Mouse (Mus musculus): Measurements from ENCODE around the gene Itch.
A peak's percentile ranks its signal among the peaks of the same experiment; 100 is the strongest.
"Not testable (repeated sequence)": the region's sequence is repeated elsewhere in the genome, so short reads cannot be mapped to it uniquely, and the experiment has no call there.

The Itch gene

DNA sequence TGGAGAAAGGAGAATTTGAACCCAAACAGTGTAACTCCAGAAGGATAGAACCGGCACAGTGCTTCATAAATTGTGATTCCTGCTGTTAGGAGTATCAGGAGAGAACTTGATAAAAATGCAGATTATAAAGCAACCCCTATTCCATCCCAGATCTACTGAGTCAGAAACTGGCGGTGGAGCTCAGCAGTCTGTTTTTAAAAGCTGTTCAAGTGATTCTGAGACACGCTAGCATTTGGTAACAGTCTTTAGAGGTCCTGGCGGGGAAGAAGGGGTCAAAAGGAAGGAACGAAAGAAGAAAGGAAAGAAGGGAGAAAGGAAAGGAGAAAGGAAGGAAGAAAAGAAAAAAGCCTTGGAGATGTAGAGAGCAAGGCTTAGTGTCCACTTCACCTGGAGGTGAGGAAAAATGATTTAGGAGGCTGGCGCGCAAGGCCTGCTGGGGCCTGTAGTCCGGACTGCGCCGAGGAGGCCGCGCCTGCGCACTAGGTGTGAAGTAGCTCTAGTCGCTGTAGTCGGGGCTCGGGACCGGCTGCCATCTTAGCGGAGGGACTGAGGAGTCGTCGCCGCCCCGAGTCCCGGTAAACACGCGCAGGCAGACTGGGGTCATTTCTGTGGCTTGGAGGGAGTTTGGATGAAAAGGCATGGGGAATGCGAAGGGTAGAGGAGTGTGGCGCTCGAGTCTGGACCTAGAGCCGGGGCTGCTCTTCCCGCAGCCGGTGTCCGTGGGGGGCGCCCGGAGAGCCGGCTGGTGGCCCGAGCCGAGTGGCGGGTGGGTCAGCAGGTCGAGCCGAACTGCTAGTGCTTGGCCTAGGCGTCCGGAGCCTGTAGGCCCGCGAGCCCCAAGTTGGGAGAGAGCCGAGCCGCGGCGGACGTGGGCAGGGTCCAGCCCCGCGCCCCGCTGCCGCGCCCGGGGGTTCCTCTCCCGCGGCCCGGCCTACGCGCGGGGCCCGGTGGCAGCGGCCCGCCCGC lies at the start of gene Itch:
Gene Itch, plus strand, starts transcription at position 499 of the 966 bp plus-strand sequence.
- peak; percentile 95 for DNase-seq (ENCODE audit: low read depth, low spot score)
- no peaks in the 10 kb centered on the region for H3K27me3 ChIP-seq (ENCODE audit: control insufficient read depth, insufficient read depth, low read length, poor library complexity, severe bottlenecking)
- no peaks in the 10 kb centered on the region; the same call in 1 of the 2 replicates for H3K36me3 ChIP-seq (ENCODE audit: control insufficient read depth, insufficient read depth, low read length, poor library complexity, severe bottlenecking)

DNA sequence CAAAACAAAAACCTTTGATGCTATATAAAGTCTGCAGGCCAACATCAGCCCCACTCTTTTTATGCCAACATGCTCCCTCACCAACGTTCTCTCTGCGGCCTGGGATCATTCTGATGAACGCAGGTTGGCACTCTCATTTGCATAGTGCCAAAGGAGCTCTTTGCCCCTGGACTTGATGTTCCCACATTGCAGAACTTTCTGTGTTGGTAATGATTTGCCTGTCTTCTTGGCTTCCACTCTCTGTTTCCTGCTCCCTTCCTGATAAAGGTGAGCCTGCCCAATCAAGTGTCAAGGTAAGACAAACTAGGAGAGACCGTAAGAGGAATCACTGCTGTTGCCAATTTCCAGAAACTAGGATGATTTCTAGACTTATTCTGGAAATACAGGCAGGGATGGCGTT lies 48.8 kb upstream of the Itch start:
- H3K36me3 ChIP-seq (ENCODE audit: control insufficient read depth, insufficient read depth, low read length, poor library complexity, severe bottlenecking), result no peaks in the 10 kb centered on the region

DNA sequence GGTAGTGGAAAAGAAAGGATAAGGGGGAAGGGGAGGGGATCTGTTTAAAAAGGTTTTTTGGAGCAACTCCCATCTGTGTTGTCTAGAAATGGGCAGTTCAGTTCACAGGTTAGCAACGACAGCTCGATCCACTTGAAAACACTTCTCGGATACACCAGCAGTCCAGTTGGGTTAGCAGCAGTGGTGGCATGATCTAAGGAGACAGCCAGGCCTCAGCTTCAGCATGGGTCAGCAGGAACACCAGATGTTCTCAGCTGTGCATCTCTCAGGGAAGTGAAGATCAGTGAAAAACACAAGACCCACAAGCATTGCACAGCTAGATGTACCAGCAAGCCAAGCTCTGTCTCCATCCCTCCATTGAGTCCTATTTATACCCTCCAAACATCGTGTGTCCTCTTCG lies 47.0 kb upstream of the Itch start:
- DNase-seq (ENCODE audit: low read depth, low spot score), result no peak
- Histone ChIP-seq H3K36me3 (ENCODE audit: control insufficient read depth, insufficient read depth, low read length, poor library complexity, severe bottlenecking) (no peaks in the 10 kb centered on the region), H3K27me3 (ENCODE audit: control insufficient read depth, insufficient read depth, low read length, poor library complexity, severe bottlenecking) (no peaks in the 10 kb centered on the region)

More for the DNA sequence above, 48.8 kb upstream of the Itch start:
- no peaks in the 10 kb centered on the region for H3K27me3 ChIP-seq (ENCODE audit: control insufficient read depth, insufficient read depth, low read length, poor library complexity, severe bottlenecking)
- DNase-seq (ENCODE audit: low read depth, low spot score), result no peak

DNA sequence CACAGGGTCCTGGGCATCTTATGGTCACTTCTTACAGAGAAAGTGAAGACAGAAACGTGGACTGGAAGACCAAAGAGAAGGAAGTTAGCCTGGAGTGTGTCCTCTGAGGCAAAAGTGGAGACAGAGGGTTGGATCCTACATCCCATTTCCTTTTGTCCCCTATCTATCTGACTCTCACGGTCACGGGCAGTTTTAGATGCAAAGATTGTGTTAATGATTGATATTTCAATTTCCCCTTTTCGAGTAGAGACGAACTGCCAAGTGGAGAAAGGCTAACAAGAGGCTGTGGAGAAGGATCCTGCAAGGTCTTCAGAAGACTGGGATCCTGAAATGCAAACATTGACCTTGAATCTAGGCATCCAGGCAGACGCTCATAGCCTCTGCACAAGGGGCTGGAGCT lies 45.0 kb upstream of the Itch start:
- no peak for DNase-seq (ENCODE audit: low read depth, low spot score)
- no peaks in the 10 kb centered on the region for H3K27me3 ChIP-seq (ENCODE audit: control insufficient read depth, insufficient read depth, low read length, poor library complexity, severe bottlenecking)
- no peaks in the 10 kb centered on the region for H3K36me3 ChIP-seq (ENCODE audit: control insufficient read depth, insufficient read depth, low read length, poor library complexity, severe bottlenecking)

DNA sequence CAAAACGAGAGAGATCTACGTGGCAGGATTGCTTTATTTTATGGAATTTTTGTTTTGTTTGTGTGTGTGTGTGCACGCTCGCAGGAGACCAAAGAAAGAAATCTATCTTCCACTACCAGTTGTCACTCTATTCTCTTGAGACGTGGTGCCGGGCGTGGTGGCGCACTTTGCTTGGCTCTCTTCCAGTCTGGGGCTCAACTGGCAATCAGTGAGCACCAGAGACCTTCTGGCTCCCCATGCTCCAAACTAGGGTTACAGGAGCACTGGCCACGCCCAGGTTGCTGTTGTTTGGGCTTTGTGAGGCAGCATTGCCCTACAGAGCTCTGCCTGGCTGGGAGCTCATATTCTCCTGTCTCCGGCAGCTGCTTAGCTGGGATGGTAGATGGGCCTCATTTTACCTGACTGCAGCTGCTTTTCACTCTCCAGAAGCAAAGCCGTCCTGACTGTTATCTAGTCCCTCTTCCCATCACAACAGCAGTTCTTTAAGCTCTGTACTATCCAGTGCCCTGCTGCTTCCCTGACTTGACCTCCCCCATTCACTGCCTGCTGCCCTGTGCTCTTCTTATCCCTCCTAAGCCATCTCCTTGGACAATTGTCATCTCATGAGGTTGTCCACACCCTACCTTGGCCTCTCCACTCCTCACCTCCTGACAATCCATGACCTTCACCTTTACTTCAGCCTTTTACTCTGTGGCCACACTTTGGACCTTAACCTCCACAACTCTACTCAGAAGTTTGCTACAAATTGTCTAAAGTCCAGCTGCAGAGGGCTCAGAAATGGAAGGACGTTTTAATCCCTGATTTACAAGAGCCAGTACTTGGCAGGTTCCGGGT lies 42.2 kb upstream of the Itch start:
- no peak for DNase-seq (ENCODE audit: low read depth, low spot score)
- Histone ChIP-seq H3K27me3 (ENCODE audit: control insufficient read depth, insufficient read depth, low read length, poor library complexity, severe bottlenecking) (no peaks in the 10 kb centered on the region), H3K36me3 (ENCODE audit: control insufficient read depth, insufficient read depth, low read length, poor library complexity, severe bottlenecking) (no peaks in the 10 kb centered on the region)

DNA sequence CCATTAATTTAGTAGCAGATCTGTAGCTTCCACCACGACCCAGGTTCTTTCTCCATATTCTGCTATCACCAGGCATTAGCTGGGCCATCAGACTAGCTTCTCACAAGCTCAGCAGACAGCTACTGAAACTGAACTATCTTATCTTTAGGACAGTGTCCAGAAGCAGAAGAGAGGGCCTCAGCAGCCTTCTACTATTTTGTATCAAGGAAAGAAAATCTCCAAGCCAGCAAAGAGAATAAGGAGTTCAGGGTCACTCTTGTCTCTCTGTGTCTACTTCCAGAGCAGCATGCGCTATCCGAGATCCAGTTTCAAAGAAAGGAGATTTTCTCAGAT lies 41.6 kb upstream of the Itch start:
- Histone ChIP-seq H3K36me3 (ENCODE audit: control insufficient read depth, insufficient read depth, low read length, poor library complexity, severe bottlenecking) (no peaks in the 10 kb centered on the region), H3K27me3 (ENCODE audit: control insufficient read depth, insufficient read depth, low read length, poor library complexity, severe bottlenecking) (no peaks in the 10 kb centered on the region)
- DNase-seq (ENCODE audit: low read depth, low spot score), result no peak

DNA sequence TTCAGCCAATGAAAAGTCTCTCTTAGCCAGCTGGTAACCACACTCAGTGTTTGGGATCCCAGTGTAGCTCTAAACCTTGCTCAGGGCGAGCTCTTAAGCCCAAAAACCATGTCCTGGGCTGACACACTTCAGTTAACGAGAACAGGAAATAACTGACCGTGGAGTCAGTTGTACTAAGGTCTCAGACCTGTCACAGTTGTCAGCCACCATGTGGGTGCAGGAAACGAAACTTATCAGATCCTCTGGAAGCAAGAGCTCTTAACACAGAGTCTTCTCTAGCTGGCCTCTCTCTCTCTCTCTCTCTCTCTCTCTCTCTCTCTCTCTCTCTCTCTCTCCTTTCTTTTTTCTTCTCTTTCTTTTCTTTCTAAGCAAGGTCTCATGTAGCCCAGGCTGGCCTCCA lies 39.9 kb upstream of the Itch start:
- no peaks in the 10 kb centered on the region for H3K27me3 ChIP-seq (ENCODE audit: control insufficient read depth, insufficient read depth, low read length, poor library complexity, severe bottlenecking)
- peak; percentile 46 for DNase-seq (ENCODE audit: low read depth, low spot score)
- H3K36me3 ChIP-seq (ENCODE audit: control insufficient read depth, insufficient read depth, low read length, poor library complexity, severe bottlenecking), result no peaks in the 10 kb centered on the region

DNA sequence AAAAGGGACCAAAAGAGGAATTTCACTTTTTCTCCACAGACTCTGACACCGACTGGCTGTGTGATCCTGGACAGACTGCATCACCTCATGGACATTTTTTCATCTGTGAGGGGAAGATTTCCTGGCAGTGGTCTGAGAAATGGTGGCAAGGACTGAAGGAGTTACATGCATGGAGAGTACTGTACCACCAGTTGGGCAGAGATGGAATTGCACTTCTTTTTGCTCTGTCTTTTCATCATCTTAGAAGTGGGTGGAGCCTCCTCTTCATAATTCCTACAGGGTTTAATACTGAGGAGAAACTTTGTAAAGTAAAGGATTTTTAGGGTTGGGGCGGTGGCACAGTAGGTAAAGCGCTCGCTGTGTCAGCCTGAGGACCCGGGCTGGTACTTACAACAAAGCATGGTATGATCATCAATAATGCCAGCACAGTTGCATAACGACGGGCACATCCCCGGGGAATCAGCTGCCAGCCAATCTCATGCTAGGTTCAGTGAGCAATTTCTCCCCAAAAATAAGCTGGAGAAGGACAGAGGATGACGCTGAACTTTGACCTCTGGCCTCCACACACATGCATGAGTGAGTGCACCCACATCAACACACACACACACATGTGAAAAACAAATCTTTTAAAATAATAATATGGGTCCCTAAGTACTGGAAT lies 34.5 kb upstream of the Itch start:
- no peaks in the 10 kb centered on the region for H3K36me3 ChIP-seq (ENCODE audit: control insufficient read depth, insufficient read depth, low read length, poor library complexity, severe bottlenecking)
- H3K27me3 ChIP-seq (ENCODE audit: control insufficient read depth, insufficient read depth, low read length, poor library complexity, severe bottlenecking), result no peaks in the 10 kb centered on the region
- no peak for DNase-seq (ENCODE audit: low read depth, low spot score)

DNA sequence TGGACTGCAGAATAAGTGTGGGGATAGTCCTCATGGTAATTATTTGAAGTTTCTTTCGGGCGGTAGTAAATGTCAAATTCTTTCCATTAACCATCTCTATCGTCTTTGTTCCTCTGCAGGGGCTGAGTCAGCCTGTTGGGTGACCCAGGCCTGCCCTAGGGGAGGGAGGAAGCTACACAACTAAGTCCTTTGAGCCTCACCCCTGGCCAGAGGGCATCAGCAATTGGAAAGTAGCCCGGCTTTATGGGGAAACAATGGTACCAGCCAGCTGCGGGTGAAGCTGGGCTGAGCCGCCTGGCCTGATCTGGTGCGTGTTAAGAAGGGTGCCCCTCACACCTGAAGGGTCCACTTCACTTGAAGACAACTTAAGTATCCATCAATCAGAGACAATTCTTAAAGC lies 33.9 kb upstream of the Itch start:
- Histone ChIP-seq H3K27me3 (ENCODE audit: control insufficient read depth, insufficient read depth, low read length, poor library complexity, severe bottlenecking) (no peaks in the 10 kb centered on the region), H3K36me3 (ENCODE audit: control insufficient read depth, insufficient read depth, low read length, poor library complexity, severe bottlenecking) (no peaks in the 10 kb centered on the region)
- DNase-seq (ENCODE audit: low read depth, low spot score), result no peak

DNA sequence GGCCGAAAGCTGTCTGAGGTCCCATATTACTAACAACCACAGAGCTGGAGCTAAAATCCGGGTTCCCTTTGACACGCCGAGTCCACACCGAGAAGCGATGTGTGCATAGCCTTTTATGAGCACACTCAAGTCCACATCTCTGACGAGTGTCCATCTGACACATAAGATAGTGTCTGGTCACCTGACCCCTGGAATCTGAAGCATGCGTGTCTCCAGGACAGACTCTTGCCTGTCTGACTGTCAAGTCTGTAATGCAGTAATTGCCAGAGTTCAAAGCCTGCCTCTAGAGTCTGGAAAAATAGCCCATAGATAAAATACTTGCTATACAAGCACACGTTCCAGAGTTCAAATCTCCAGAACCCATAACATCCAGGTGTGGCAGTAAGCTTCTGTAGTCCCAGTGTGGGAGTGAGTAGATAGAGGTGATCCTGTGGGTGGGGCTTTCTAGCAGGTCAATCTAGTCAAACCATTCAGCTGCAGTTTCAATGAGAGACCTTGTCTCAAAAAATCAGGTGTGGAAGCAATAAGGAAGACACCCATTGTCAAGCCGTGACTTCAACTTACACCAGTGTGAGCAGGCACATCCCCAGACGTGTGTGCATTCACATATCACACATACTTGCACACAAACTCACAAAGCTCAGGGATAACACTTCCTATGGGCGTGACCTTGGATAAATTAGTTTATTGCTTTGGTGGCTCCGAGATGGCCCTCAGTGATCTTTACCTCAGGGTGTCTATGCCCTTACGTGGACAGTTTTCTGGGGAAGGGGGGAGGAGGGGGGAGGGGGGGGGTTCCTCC lies 33.1 kb upstream of the Itch start:
- no peaks in the 10 kb centered on the region for H3K27me3 ChIP-seq (ENCODE audit: control insufficient read depth, insufficient read depth, low read length, poor library complexity, severe bottlenecking)
- H3K36me3 ChIP-seq (ENCODE audit: control insufficient read depth, insufficient read depth, low read length, poor library complexity, severe bottlenecking), result no peaks in the 10 kb centered on the region
- DNase-seq (ENCODE audit: low read depth, low spot score), result no peak

DNA sequence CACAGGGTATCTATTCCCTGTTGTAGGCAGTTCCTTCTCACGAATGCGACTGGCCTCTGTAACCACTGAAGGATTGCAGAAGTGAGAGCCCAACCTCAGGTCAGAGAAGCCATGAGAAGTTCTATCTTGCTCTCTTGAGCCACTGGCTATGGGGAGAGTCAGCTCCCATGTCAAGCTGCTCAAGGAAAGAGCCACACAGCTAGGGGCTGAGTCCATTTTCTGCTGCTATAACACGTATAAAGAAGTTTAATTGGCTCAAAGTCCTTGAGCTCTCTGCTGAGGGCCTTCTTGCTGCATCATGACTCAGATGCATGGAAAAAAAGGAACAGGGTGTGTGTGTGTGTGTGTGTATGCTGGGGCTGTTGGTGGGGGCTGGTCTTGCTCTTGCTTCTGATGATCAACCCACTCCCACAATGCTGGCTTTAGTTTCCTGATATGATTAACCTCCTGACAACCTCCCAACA lies 32.5 kb upstream of the Itch start:
- Histone ChIP-seq H3K27me3 (ENCODE audit: control insufficient read depth, insufficient read depth, low read length, poor library complexity, severe bottlenecking) (no peaks in the 10 kb centered on the region), H3K36me3 (ENCODE audit: control insufficient read depth, insufficient read depth, low read length, poor library complexity, severe bottlenecking) (no peaks in the 10 kb centered on the region)
- peak; percentile 18 for DNase-seq (ENCODE audit: low read depth, low spot score)

DNA sequence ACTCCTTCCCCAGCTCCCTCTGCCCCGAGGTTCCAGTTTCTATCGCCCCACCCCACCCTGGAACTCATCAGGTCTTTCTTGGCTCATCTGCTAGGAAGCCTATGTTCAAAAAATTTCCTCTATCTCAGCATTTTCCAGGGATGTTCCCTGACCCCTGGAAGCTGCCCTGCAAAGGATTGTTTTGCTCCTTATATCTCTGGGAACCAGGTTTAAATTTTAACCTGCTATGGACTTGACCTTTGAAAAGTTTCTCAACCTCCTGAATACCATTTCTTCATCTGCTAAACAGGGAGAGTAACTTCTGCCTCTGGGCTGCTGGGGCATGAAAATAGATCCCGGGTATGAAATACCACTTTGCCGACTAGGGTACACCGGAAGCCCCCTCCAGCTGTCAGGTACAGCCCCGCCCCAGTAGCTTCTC lies 31.5 kb upstream of the Itch start:
- Histone ChIP-seq H3K27me3 (ENCODE audit: control insufficient read depth, insufficient read depth, low read length, poor library complexity, severe bottlenecking) (no peaks in the 10 kb centered on the region), H3K36me3 (ENCODE audit: control insufficient read depth, insufficient read depth, low read length, poor library complexity, severe bottlenecking) (no peaks in the 10 kb centered on the region)
- DNase-seq (ENCODE audit: low read depth, low spot score), result no peak

DNA sequence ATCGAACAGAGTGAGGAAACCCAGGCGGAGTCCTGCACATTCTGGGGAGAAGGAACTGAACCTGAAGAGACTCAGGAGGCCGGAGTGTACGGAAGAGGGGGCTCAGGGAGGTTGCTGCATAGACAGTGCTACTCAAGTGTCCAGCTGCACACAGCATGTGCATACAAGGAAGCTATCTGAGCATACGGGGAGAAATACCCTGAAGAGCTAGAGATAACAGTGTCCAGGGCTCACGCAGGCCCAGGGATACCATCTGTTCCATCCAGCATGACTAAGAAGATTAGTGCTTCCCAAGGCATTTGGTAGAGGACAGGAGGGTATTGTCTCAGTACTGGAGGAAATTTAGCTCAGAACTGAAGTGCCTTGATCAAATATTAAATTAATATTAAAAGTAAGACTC lies 29.7 kb upstream of the Itch start:
- DNase-seq (ENCODE audit: low read depth, low spot score), result no peak
- Histone ChIP-seq H3K27me3 (ENCODE audit: control insufficient read depth, insufficient read depth, low read length, poor library complexity, severe bottlenecking) (no peaks in the 10 kb centered on the region), H3K36me3 (ENCODE audit: control insufficient read depth, insufficient read depth, low read length, poor library complexity, severe bottlenecking) (no peaks in the 10 kb centered on the region)

DNA sequence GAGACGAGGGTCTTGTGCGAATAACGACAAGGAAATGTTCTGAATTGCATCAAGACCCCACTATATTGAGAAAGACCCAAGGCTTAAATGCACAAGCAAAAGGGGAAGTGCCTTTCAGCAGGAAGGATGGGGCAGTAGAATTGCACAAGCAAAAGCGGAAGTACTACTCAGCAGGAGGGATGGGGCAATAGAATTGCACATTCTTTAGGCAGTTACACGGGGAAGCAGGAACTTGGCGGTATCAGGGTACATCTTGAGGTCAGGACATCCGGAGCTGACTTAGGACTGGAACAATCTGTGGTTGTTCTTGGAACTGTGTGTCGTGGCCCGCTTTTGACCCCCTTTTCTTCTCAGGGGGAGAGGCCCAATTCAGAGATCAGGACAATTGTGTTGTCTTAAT lies 26.0 kb upstream of the Itch start:
- H3K36me3 ChIP-seq (ENCODE audit: control insufficient read depth, insufficient read depth, low read length, poor library complexity, severe bottlenecking); H3K27me3 ChIP-seq (ENCODE audit: control insufficient read depth, insufficient read depth, low read length, poor library complexity, severe bottlenecking): not testable (repeated sequence)
- peak; percentile 22 for DNase-seq (ENCODE audit: low read depth, low spot score)

All from splenic B cell, adult 2 months (primary cell).